Mouse (Mus musculus) urinary bladder, postnatal 4 days (tissue): ENCODE measurements around the gene Fank1.

Experiments
- DNase-seq, 2 experiments: peaks; one replicate each; pipeline ENCODE4 v3.0.0; 2021 to 2022; ENCODE audit warnings: low spot score in 2 of 2

Gene Fank1

GRCm38 (mm10) chr7:133768027-133768426 lies 8.6 kb upstream of the Fank1 start:
- DNase-seq = no peak

- DNase-seq = no peak
Measured at GRCm38 (mm10) chr7:133768517-133768916, 8.1 kb upstream of the Fank1 start.

GRCm38 (mm10) chr7:133775179-133775578 lies 1.5 kb upstream of the Fank1 start:
- DNase-seq = no peak

GRCm38 (mm10) chr7:133775796-133776625 lies 650 bp upstream of the Fank1 start:
- DNase-seq = peak in 1 of 2 experiments; percentile 29

- no peak for DNase-seq
Measured at GRCm38 (mm10) chr7:133781583-133781982, 4.9 kb downstream of the Fank1 start.

- no peak for DNase-seq
Measured at GRCm38 (mm10) chr7:133781991-133782390, 5.3 kb downstream of the Fank1 start.

GRCm38 (mm10) chr7:133782717-133783435 lies 6.2 kb downstream of the Fank1 start, which contains the start of gene Dhx32:
Dhx32 (minus strand) TSS chr7:133782726.
- peak; percentile 59 to 68 for DNase-seq

GRCm38 (mm10) chr7:133787571-133787970 lies 10.9 kb downstream of the Fank1 start:
- DNase-seq = no peak

GRCm38 (mm10) chr7:133788147-133788546 lies 11.5 kb downstream of the Fank1 start:
- no peak for DNase-seq

GRCm38 (mm10) chr7:133790171-133790570 lies 13.5 kb downstream of the Fank1 start:
- no peak for DNase-seq

- no peak for DNase-seq
Measured at GRCm38 (mm10) chr7:133790608-133791229, 14.1 kb downstream of the Fank1 start.

GRCm38 (mm10) chr7:133792771-133793170 lies 16.1 kb downstream of the Fank1 start:
- DNase-seq = no peak

- no peak for DNase-seq
Measured at GRCm38 (mm10) chr7:133793248-133794131, 16.8 kb downstream of the Fank1 start.

GRCm38 (mm10) chr7:133794720-133795119 lies 18.1 kb downstream of the Fank1 start:
- DNase-seq = peak in 1 of 2 experiments; percentile 19

GRCm38 (mm10) chr7:133799928-133800327 lies 23.3 kb downstream of the Fank1 start:
- DNase-seq = no peak

GRCm38 (mm10) chr7:133801823-133802222 lies 25.2 kb downstream of the Fank1 start:
- DNase-seq = no peak

GRCm38 (mm10) chr7:133805614-133806175 lies 29.0 kb downstream of the Fank1 start:
- peak; percentile 46 to 75 for DNase-seq

GRCm38 (mm10) chr7:133812927-133813326 lies 36.3 kb downstream of the Fank1 start:
- no peak for DNase-seq

GRCm38 (mm10) chr7:133813331-133813730 lies 36.7 kb downstream of the Fank1 start:
- no peak for DNase-seq

- DNase-seq = no peak
Measured at GRCm38 (mm10) chr7:133823751-133824150, 47.1 kb downstream of the Fank1 start.

GRCm38 (mm10) chr7:133824579-133824978 lies 47.9 kb downstream of the Fank1 start:
- DNase-seq = no peak
